Mouse (Mus musculus) limb, embryonic 14.5 days (tissue): ENCODE measurements around the gene Hbb-bt. TPM values are rescaled to one million over a fixed set of nuclear protein-coding genes. Genes with fewer than 3 reads are reported as not detected.
"Not testable (repeated sequence)": the region's sequence is repeated elsewhere in the genome, so short reads cannot be mapped to it uniquely, and the experiment has no call there.

ENCODE experiments used
- ATAC-seq: fragments of 200-750 bp; cut with Nextera tagmentation; 2 replicates; pipeline ENCODE4 v1.8.0; 2017; ENCODE audit warnings: low read depth, moderate number of reproducible peaks, moderate TSS enrichment; ENCODE audit not compliant: low FRiP score
- DNase-seq: peaks from one replicate; pipeline ENCODE4 v3.0.0-alpha.2; 2015; ENCODE audit warnings: low spot score
- H3K27ac ChIP-seq: fragments of 300-500 bp; sonication (generic); replicated peaks from 2 replicates; pipeline ENCODE4 v1.5.1; 2014; ENCODE audit warnings: low read depth, mild to moderate bottlenecking, low read length, moderate library complexity, mixed read lengths
- H3K27me3 ChIP-seq: fragments of 300-500 bp; sonication (generic); 2 replicates; pipeline ENCODE4 v1.6.1; 2014; ENCODE audit warnings: low read length, mixed read lengths; ENCODE audit not compliant: control insufficient read depth, insufficient read depth
- H3K36me3 ChIP-seq: fragments of 300-500 bp; sonication (generic); 2 replicates; pipeline ENCODE4 v1.6.1; 2014; ENCODE audit warnings: mild to moderate bottlenecking, low read length, moderate library complexity, mixed read lengths; ENCODE audit not compliant: control insufficient read depth, insufficient read depth
- H3K4me1 ChIP-seq: fragments of 300-500 bp; sonication (generic); 2 replicates; pipeline ENCODE4 v1.6.1; 2014; ENCODE audit warnings: antibody characterized with exemption, low read length, mixed read lengths; ENCODE audit not compliant: control insufficient read depth, insufficient read depth
- H3K4me2 ChIP-seq: fragments of 300-500 bp; sonication (generic); replicated peaks from 2 replicates; pipeline ENCODE4 v1.6.1; 2014; ENCODE audit warnings: low read depth, mild to moderate bottlenecking, low read length, moderate library complexity; ENCODE audit not compliant: severe bottlenecking
- H3K4me3 ChIP-seq: fragments of 300-500 bp; sonication (generic); replicated peaks from 2 replicates; pipeline ENCODE4 v1.5.1; 2014; ENCODE audit warnings: low read length
- H3K9ac ChIP-seq: fragments of 300-500 bp; sonication (generic); 2 replicates; pipeline ENCODE4 v1.6.1; 2014; ENCODE audit warnings: mild to moderate bottlenecking, low read depth, low read length, moderate library complexity; ENCODE audit not compliant: severe bottlenecking
- H3K9me3 ChIP-seq: fragments of 300-500 bp; sonication (generic); 2 replicates; pipeline ENCODE4 v1.6.1; 2016; ENCODE audit warnings: low read length; ENCODE audit not compliant: control insufficient read depth
- POLR2A ChIP-seq: fragments of 200-500 bp; IDR thresholded peaks from 2 replicates; pipeline ENCODE4 v1.8.0; 2012; ENCODE audit warnings: inconsistent platforms, mild to moderate bottlenecking, moderate library complexity, borderline replicate concordance; ENCODE audit not compliant: insufficient read depth, insufficient read length; ENCODE audit errors: extremely low read depth
- WGBS: fragments of 180-500 bp; shearing (Covaris S2); extraction: QIAGEN DNeasy Blood & Tissue Kit; methylation state at CpG from one replicate; pipeline ENCODE4 v1.1.7; 2014; 5-methylcytosine and 5-hydroxymethylcytosine counted together
- polyA plus RNA-seq, 2 experiments: library from polyadenylated mRNA; depleted of rRNA in 1 of 2; stranded (reverse) in 1 of 2; unstranded in 1 of 2; fragments of >200 nt; fragmentation: Nextera tagmentation in 1 of 2; extraction: Ambion mirVana in 1 of 2; gene quantifications; 2 replicates each; pipeline versions ENCODE4 v1.2.1 to v1.2.3; 2012 to 2014

The Hbb-bt gene
- polyA plus RNA-seq, 2 experiments = 2,382 to 4,062 TPM

DNA sequence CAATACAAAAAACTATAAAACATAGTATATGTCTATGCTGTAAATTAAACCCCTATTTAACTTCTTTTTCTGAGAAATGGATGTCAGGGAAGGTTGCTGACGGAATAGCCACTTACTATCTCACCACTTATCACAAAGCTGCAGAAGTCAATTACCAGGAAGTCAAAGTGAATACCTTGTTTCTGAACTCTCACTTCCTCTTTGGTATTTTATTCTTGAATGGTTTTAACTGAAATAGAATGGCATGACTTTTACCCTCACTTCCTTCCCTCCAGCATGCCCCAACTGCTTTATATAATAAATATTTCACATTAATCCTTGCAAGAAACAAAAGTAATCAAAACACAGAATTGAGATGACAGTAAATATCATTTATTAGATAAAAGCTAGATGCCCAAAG lies 1.6 kb downstream of the Hbb-bt start:
- ATAC-seq (no peak), DNase-seq (no peak)
- TF ChIP-seq POLR2A = no peak
- H3K36me3 ChIP-seq = no peaks in the 10 kb centered on the region
- no peak overlapping the region for H3K27ac ChIP-seq
- no peak overlapping the region for H3K9ac ChIP-seq
- no peak overlapping the region for H3K4me3 ChIP-seq
- no peaks in the 10 kb centered on the region for H3K4me1 ChIP-seq
- no peak overlapping the region for H3K4me2 ChIP-seq
- WGBS = 63% methylated on average over 1 of the region's 1 CpGs
- no peaks in the 10 kb centered on the region for H3K9me3 ChIP-seq
- no peaks in the 10 kb centered on the region for H3K27me3 ChIP-seq

DNA sequence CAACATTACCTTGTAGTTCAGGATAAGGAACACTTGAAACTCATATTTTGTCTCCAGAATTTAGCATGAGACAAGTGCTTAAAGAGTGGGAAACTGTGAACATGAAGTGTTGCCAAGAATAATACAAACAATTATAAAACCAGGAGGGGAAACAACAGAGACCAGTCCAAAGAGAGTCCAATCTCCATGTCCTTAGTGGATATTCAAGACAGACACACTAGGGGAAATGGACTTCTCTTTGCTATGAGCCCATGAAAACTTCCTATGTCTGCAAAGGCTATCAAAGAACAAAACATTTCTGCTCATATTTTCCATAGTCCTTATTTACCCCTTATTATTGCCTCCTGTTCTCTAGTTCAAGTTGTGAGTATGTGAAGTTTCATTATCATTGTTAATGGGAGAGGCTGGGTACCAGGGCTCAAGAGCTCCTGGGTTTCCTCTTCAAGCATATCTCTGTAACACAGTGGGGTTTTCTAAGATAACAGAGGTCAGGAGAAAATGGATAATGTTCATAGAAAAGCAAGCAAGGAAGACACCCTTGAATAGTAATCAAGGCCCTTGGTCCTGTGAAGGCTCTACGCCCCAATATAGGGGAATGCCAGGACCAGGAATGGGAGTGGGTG lies 2.5 kb downstream of the Hbb-bt start:
- H3K9me3 ChIP-seq = no peaks in the 10 kb centered on the region
- H3K4me1 ChIP-seq = no peaks in the 10 kb centered on the region
- no peak overlapping the region for H3K4me3 ChIP-seq
- no peaks in the 10 kb centered on the region for H3K36me3 ChIP-seq
- H3K9ac ChIP-seq = no peak overlapping the region
- WGBS = 94% methylated on average over 1 of the region's 1 CpGs
- no peaks in the 10 kb centered on the region for H3K27me3 ChIP-seq
- TF ChIP-seq POLR2A = no peak
- ATAC-seq (no peak), DNase-seq (no peak)
- H3K4me2 ChIP-seq = no peak overlapping the region
- H3K27ac ChIP-seq = no peak overlapping the region

DNA sequence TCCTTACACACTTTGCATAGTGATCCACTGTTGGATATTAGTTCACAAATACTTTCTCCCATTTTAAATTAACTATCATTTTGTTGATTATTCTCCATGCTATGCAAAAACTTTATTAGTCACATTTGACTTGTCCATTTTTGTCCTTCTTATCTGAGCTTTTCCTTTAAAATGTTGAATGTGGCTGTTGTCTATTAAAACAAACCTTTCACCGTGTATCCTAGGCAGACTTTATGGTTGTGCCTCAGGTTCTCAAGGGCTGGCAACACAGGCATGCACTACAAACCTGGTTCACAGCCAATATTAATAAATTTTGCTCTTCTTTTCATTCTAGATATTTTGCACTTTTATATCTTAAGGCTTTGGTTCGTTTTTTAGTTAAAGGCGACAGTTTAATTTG lies 3.0 kb downstream of the Hbb-bt start:
- no peak overlapping the region for H3K4me3 ChIP-seq
- DNase-seq (no peak), ATAC-seq (no peak)
- H3K9me3 ChIP-seq = no peaks in the 10 kb centered on the region
- H3K4me1 ChIP-seq = no peaks in the 10 kb centered on the region
- H3K9ac ChIP-seq = no peak overlapping the region
- no peaks in the 10 kb centered on the region for H3K27me3 ChIP-seq
- TF ChIP-seq POLR2A = no peak
- no peaks in the 10 kb centered on the region for H3K36me3 ChIP-seq
- H3K4me2 ChIP-seq = no peak overlapping the region
- no peak overlapping the region for H3K27ac ChIP-seq
- WGBS = 76% methylated on average over 3 of the region's 3 CpGs

DNA sequence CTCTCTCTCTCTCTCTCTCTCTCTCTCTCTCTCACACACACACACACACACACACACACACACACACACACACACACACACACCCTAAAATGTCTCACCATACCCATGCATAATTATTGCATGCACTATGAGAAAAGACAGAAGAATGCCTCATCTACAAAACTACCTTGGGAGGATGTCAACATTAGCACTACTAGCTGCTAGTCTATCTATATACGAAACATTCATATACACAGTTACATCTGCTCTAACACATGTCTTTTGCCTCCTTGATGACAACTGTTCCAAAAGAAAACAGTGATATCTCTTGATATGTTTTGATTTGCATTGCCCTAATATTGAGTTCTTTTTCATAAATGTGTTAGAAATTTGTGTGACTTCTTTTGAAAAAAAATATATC lies 3.5 kb downstream of the Hbb-bt start:
- Histone ChIP-seq H3K9me3 (no peaks in the 10 kb centered on the region), H3K36me3 (no peaks in the 10 kb centered on the region), H3K27ac (no peak overlapping the region), H3K9ac (no peak overlapping the region), H3K4me1 (no peaks in the 10 kb centered on the region), H3K4me3 (no peak overlapping the region), H3K4me2 (no peak overlapping the region), H3K27me3 (no peaks in the 10 kb centered on the region)
- DNase-seq (no peak), ATAC-seq (no peak)
- WGBS = 88% methylated on average over 1 of the region's 1 CpGs
- no peak for TF ChIP-seq POLR2A

DNA sequence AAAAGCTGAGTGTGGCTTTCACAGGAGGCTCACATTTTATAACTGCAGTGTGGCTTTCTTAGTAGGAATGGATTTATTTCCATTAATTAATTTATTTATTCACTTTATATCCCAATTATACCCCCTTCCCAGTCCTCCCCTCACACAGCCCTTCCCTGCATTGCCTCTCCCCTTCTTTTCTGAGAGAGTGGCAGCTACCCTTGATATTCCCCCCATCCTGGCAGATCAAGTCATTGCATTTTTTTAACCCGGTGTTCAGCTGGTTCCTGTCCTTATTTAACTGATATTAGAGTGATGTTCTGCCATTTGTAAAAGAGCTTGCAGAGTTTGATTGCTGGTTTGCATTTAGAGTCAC lies 4.0 kb downstream of the Hbb-bt start:
- H3K4me3 ChIP-seq = no peak overlapping the region
- no peaks in the 10 kb centered on the region for H3K9me3 ChIP-seq
- H3K27ac ChIP-seq = no peak overlapping the region
- no peaks in the 10 kb centered on the region for H3K4me1 ChIP-seq
- WGBS = 64% methylated on average over 1 of the region's 1 CpGs
- no peaks in the 10 kb centered on the region for H3K36me3 ChIP-seq
- no peak overlapping the region for H3K4me2 ChIP-seq
- DNase-seq (no peak), ATAC-seq (no peak)
- no peak overlapping the region for H3K9ac ChIP-seq
- TF ChIP-seq POLR2A = no peak
- H3K27me3 ChIP-seq = no peaks in the 10 kb centered on the region

DNA sequence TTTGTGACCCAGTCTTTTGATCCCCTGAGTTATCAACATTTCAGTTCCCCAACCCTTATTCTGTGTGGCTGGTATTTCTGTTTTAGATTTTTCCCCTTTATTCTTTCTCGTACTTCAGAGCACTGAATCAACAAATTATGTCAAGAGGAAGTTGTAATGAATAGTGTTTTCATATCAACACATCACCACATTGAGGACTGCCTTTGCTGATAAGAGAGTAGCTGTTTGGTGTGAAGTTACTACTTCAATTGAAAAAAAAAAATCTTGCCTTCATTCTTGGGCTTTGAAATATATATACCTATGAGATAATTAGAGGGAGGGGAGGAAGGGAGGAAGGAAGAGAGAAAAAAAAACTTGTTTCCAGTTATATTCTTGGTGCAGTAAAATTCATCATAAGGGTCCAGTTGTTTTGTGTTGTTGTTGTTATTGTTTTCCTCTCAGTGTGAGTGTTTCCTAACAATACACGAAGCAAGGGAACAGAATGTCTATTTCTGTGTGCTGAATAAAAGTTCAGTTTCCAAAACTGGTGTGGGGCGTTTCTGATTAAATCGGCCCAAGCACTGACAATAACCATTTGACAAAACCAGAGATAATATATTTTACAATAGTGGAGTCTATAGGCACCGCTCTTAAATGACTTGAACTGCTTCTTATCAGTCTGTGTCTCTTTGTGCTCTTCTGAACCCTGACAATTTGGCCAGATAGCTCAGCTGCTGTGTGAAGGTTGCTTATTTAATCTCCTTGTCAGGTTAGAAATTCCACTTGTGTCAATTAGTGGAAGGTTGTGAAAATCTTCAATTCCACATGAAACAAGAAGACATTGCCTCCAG lies 4.6 kb downstream of the Hbb-bt start:
- 70% methylated on average over 5 of the region's 5 CpGs for whole genome bisulfite sequencing
- H3K4me1 ChIP-seq = no peaks in the 10 kb centered on the region
- H3K4me3 ChIP-seq = no peak overlapping the region
- TF ChIP-seq POLR2A = no peak
- ATAC-seq (no peak), DNase-seq (no peak)
- no peaks in the 10 kb centered on the region for H3K27me3 ChIP-seq
- no peak overlapping the region for H3K4me2 ChIP-seq
- H3K27ac ChIP-seq = no peak overlapping the region
- H3K9me3 ChIP-seq = no peaks in the 10 kb centered on the region
- H3K9ac ChIP-seq = no peak overlapping the region
- H3K36me3 ChIP-seq = no peaks in the 10 kb centered on the region

DNA sequence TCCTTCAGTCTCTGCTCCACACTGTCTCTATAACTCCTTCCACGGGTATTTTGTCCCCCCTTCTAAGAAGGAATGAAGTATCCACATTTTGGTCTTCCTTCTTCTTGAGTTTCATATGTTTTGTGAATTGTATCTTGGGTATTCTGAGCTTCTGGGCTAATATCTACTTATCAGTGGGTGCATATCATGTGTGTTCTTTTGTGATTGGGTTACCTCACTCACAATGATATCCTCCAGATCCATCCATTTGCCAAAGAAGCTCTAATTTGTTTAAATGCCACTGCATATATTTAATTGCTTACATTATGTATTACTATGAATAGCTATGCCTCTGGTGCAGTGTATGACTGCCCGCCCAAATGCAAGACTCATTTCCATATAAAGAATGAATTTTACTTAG lies 5.7 kb downstream of the Hbb-bt start:
- H3K36me3 ChIP-seq, H3K27ac ChIP-seq, H3K9ac ChIP-seq, H3K4me1 ChIP-seq, ATAC-seq, H3K27me3 ChIP-seq, H3K9me3 ChIP-seq, H3K4me2 ChIP-seq, DNase-seq, H3K4me3 ChIP-seq: not testable (repeated sequence)
- 59% methylated on average over 2 of the region's 2 CpGs for WGBS
